Mouse (Mus musculus): Measurements from ENCODE around the gene Cpt1b.

- TF ChIP-seq CTCF (IDR thresholded peaks at IDR 0.05; ENCODE audit: low read depth) (no peak), EP300 (optimal IDR thresholded peaks at IDR 0.05) (no peak)
These were observed 46.7 kb downstream of the Cpt1b start, which contains the start of gene Odf3b for GRCm38 (mm10) chr15:89378831-89379401.

Data from stomach, postnatal 0 days (tissue).